Mouse (Mus musculus) testis, adult 2 months (tissue): ENCODE data around the gene Gm20441.

Experiments
- CTCF ChIP-seq: fragments of 200-500 bp; IDR thresholded peaks from 2 replicates; pipeline ENCODE4 v1.5.1; 2012; ENCODE audit warnings: low read depth, mild to moderate bottlenecking, inconsistent platforms, low read length, moderate library complexity; ENCODE audit not compliant: control insufficient read depth, insufficient read depth, insufficient replicate concordance
- POLR2A ChIP-seq: fragments of 200-500 bp; IDR thresholded peaks from 2 replicates; pipeline ENCODE4 v1.6.1; 2012; ENCODE audit warnings: low read depth, mild to moderate bottlenecking, inconsistent platforms, low read length, moderate library complexity; ENCODE audit not compliant: control insufficient read depth

DNA sequence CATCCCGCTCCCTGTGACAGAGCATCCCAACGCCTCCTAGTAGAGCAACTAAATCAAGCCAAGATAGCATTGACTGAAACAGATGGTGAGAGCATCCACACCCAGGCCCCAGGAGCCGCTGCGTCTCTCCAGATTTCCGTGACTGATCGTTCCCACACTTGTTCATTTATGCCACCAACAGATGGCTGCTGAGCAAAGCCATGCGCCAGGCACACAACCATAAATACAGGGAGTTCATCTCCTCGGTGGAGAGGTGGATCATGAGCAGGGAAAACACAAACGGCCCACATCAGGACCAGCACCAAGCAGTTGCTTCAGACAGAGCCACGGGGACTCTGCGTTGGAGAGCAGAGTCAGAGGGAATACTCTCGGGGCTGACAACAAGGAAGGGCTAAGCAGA, 37.4 kb downstream of the Gm20441 start:
- no peak for TF ChIP-seq CTCF
- TF ChIP-seq POLR2A, result no peak
